Mouse (Mus musculus): ENCODE data around the gene Rdh16. TPM values are rescaled to one million over a fixed set of nuclear protein-coding genes. Genes with fewer than 3 reads are reported as not detected.

Rdh16 gene
- not detected for polyA plus RNA-seq (2017; shearing (Covaris generic))

DNA sequence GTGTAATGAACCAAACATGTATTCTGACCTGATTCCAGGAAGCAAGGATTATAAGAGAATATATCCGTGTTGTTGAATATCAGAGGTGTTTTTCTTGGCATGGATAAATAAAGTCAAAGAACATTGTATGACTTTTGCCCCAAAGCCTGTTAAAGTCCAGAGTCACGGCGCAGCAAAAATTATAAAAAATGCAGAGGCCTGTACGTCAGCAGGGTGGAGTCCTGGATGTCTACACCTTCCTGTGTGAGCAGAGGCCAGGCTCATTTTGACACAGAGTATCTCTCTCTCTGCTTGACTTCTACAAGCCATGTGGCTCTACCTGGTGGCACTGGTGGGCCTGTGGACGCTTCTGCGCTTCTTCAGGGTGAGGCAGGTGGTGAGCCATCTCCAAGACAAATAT lies at the start of gene Rdh16:
Gene Rdh16, plus strand, starts transcription at position 262 of the 400 bp plus-strand sequence.

DNA sequence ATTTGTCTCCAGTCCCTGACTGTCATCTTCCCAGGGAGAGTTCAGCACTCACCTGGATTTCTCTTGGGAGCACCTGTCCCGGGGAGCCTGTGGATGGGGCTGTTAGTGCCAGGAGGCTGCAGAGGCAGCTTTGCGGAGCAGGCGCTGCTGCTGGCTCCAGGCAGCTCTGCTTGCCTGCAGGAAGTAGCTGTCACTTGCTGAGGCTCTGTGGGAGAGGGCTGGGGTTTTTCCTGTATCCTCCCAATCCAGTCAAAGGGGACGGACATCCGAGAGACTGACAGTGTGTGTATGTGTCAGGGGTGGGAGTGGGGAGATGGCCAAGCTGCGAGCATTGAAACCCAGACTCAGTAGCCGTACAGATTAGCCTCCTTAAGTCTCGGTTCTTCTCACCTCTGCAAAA lies 49.4 kb upstream of the Rdh16 start, which contains the start of gene Gpr182:
Gene Gpr182, minus strand, starts transcription at position 185 of the 400 bp plus-strand sequence.

DNA sequence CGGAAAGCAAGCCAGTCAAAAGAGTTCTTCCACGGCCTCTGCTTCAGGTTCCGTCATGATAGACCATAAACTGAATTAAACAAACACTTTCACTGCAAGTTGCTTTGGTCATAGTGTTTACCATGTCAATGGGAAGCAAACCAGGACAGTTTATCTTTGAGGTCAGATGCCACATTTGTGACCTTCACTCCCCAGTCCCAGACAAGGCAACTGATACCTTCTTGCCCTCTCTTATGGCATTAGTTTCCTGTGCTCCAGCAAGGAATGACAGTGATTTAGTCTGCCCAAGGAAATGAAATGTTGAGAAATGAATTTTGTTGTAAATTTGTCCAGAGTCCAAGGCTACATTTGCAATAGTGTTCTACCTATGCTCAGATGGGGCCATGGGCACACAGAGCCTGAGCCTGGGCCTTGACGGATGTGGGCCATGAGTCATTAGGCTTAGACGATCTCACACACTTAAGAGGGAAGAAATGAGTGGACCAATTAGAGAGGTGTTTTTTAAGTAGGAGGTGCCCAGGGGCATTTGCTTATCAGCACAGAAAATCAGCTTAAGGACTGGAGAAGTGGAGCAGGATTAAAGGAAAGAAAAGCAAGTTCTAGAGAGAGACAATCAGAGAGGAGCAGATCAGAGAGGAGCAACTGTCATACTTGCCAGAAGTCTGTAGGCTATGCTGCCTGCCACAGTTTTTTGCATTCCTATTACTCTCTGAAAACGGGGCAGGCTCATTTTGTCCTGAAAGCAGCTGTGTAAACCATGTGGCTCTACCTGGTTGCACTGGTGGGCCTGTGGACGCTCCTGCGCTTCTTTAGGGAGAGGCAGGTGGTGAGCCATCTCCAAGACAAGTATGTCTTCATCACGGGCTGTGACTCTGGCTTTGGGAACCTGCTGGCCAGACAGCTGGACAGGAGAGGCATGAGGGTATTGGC lies 41.5 kb upstream of the Rdh16 start, which contains the start of the genes Rdh1 and Rdh16f1:
Gene Rdh1, plus strand, starts transcription at position 541 of the 930 bp plus-strand sequence.
Gene Rdh16f1, plus strand, starts transcription at position 607 of the 930 bp plus-strand sequence.

DNA sequence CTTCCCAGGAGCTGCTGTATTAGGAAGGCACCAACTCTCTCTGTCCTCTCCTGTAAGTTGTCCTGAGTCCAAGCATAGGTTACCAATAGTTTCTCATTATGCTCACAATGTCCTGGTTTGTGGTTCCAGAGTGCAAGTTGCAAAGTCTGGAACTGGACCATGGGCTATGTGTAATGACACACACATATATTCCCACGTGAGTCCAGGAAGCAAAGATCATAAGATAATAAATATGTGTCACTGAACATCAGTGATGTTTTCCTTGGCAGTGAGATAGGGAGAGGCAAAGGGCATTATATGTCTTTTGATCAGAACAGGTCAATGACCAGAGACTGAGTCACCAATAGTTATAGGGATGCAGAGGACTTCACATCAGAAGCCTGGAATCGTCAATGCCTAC lies 24.9 kb upstream of the Rdh16 start, which contains the start of gene Rdh9:
Gene Rdh9, plus strand, starts transcription at position 376 of the 400 bp plus-strand sequence.

DNA sequence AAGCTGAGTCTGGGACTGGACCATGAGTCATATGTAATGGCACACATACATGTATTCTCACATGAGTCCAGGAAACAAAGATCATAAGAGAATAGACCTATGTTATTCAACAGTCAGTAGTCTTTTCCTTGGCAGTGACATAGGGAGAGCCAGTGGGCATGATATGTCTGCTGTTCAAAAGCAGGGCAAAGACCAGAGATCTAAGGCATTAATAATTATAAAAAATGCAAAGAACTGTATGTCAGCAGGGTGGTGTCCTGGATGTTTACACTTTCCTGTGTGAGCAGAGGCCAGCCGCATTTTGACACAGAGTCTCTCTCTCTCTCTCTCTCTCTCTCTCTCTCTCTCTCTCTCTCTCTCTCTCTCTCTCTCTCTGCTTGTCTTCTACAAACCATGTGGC lies 48.7 kb downstream of the Rdh16 start, which contains the start of gene Rdh19:
Gene Rdh19, plus strand, starts transcription at position 301 of the 400 bp plus-strand sequence.

DNA sequence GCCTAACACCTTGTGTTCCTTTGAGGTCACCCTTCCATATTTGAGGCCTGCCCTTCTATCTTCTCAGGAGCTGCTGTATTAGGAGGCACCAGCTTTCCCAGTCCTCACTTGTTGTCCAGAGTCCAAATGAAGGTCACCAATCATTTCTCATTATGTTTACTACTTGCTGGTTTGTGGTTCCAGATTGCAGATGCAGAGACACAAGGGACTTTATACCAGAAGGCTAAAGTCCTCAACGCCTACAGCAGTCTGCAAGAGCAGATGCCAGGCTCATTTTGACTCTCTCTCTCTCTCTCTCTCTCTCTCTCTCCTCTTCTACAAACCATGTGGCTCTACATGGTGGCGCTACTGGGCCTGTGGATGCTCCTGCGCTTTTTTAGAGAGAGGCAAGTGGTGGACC lies 65.3 kb downstream of the Rdh16 start, which contains the start of gene Rdh16f2:
Gene Rdh16f2, plus strand, starts transcription at position 243 of the 400 bp plus-strand sequence.

DNA sequence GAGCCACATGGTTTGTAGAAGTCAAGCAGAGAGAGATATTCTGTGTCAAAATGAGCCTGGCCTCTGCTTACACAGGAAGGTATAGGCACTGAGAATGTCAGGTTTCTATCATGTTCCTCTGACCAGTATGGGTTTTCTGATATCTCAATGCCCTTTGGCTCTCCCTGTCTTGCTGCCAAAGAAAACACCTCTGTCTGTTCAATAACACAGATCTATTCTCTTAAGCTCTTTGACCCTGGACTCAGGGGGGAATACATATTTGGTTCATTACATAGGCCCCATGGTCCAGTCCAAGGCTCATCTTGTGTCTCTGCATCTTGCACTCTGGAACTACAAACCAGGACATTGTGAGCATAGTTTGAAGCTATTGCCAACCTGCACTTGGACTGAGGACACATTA lies 87.7 kb downstream of the Rdh16 start, which contains the start of gene Rdh7:
Gene Rdh7, minus strand, starts transcription at position 213 of the 400 bp plus-strand sequence.

Other genes with a start within 250 kb of the Rdh16 start
- not detected for gene Lrp1, start 180.0 kb upstream of the Rdh16 start, polyA plus RNA-seq (2017; shearing (Covaris generic))
- gene Stat6, start 158.2 kb upstream of the Rdh16 start, polyA plus RNA-seq (2017; shearing (Covaris generic)): 246 TPM
- 8.2 TPM for gene Nemp1, start 134.3 kb upstream of the Rdh16 start, polyA plus RNA-seq (2017; shearing (Covaris generic))
- gene Nab2, start 132.6 kb upstream of the Rdh16 start, polyA plus RNA-seq (2017; shearing (Covaris generic)): 50.2 TPM
- 0.16 TPM for gene Myo1a, start 96.0 kb upstream of the Rdh16 start, polyA plus RNA-seq (2017; shearing (Covaris generic))
- not detected for gene Tac2, start 76.7 kb upstream of the Rdh16 start, polyA plus RNA-seq (2017; shearing (Covaris generic))
- 0.66 TPM for gene Zbtb39, start 61.6 kb upstream of the Rdh16 start, polyA plus RNA-seq (2017; shearing (Covaris generic))
- not detected for gene Gpr182, start 49.4 kb upstream of the Rdh16 start, polyA plus RNA-seq (2017; shearing (Covaris generic))
- not detected for gene Rdh1, start 41.4 kb upstream of the Rdh16 start, polyA plus RNA-seq (2017; shearing (Covaris generic))
- not detected for gene Rdh16f1, start 41.4 kb upstream of the Rdh16 start, polyA plus RNA-seq (2017; shearing (Covaris generic))
- gene Rdh9, start 24.8 kb upstream of the Rdh16 start, polyA plus RNA-seq (2017; shearing (Covaris generic)): 0.25 TPM
- gene Rdh19, start 48.8 kb downstream of the Rdh16 start, polyA plus RNA-seq (2017; shearing (Covaris generic)): not detected
- gene Rdh16f2, start 65.3 kb downstream of the Rdh16 start, polyA plus RNA-seq (2017; shearing (Covaris generic)): not detected
- not detected for gene Rdh7, start 87.7 kb downstream of the Rdh16 start, polyA plus RNA-seq (2017; shearing (Covaris generic))
- not detected for gene Sdr9c7, start 97.4 kb downstream of the Rdh16 start, polyA plus RNA-seq (2017; shearing (Covaris generic))
- not detected for gene Hsd17b6, start 206.5 kb downstream of the Rdh16 start, polyA plus RNA-seq (2017; shearing (Covaris generic))
- 14.3 TPM for gene Prim1, start 214.0 kb downstream of the Rdh16 start, polyA plus RNA-seq (2017; shearing (Covaris generic))
- gene Naca, start 234.4 kb downstream of the Rdh16 start, polyA plus RNA-seq (2017; shearing (Covaris generic)): 523 TPM

All from naive thymus-derived CD4-positive, alpha-beta T cell, adult 5 months (primary cell).